ENCODE assay signal across 8 mouse cellular contexts in the genomic region with DNA sequence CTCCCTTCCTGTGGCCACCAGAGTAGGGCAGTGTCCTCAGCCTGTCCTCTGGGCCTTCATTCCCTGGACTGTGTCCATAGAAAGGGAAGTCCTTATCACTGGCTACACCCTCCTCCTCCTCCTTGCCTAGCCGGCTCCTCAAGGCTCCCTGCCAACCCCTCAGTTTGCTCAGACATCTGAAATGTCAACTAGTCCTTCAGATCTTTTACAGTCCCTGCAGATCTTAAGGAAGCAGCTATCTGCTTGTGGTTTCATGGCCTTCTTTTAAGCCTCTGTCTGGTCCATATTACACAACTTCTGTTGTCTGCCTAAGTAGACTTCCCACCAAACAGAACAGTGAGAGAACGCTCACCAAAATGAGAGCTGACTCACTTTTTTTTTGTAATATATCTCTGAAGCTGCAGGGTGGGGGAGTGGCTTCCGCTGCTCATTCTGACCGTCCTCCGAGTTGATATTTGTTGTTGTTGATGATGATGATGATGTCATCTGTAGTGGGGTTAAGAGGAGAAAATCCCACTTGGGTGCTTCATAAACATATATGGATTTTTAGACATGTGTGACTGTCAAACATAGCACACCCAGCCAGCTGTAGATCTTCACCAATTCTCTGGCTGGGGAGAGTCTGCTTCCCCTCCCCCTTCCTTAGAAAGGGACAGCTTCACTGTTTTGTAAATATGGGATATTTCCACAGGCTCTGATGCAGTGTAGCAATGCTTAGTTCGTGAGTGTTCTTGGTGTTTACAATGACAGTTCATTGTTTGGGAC.
A peak's percentile ranks its signal among the peaks of the same experiment; 100 is the strongest.
DNase-seq lines count a peak whose midpoint lies in the region; ATAC-seq lines count a peak whose summit lies in the region.

No protein-coding gene starts in this region.

- H3K4me3 ChIP-seq in heart, embryonic 15.5 days: no peak overlapping the region
- H3K4me3 ChIP-seq in lung, embryonic 16.5 days (ENCODE audit: low read length): no peak overlapping the region

- 45% methylated on average over 6 of the region's 6 CpGs for WGBS in heart, embryonic 15.5 days
- 29% methylated on average over 6 of the region's 6 CpGs for WGBS in lung, embryonic 16.5 days

- DNase-seq in adrenal gland, postnatal 10 days: peak; percentile 53
- DNase-seq in adrenal gland, postnatal 4 days (ENCODE audit: low spot score in 2 of 2): no peak
- peak; percentile 58 for DNase-seq in adrenal gland, postnatal 14 days
- DNase-seq in MN1 (ENCODE audit: low spot score): no peak
- DNase-seq in yolk sac, embryonic 10.5 days (ENCODE audit: low spot score): no peak
- no peak for DNase-seq in left cerebral cortex, postnatal 14 days (ENCODE audit: low spot score in 2 of 2)

- H3K36me3 ChIP-seq in heart, embryonic 15.5 days: no peaks in the 10 kb centered on the region
- no peaks in the 10 kb centered on the region for H3K36me3 ChIP-seq in lung, embryonic 16.5 days (ENCODE audit: control insufficient read depth, insufficient read depth, low read length)

- no peak overlapping the region for H3K4me2 ChIP-seq in heart, embryonic 15.5 days
- H3K4me2 ChIP-seq in lung, embryonic 16.5 days (ENCODE audit: low read depth, low read length): 0 out of 2 replicates have a peak overlapping the region, but pooled peaks have one; percentile 8

- H3K27me3 ChIP-seq in heart, embryonic 15.5 days: no peaks in the 10 kb centered on the region
- no peaks in the 10 kb centered on the region for H3K27me3 ChIP-seq in lung, embryonic 16.5 days (ENCODE audit: control insufficient read depth, insufficient read depth, low read depth, low read length)

- intact Hi-C loops in left cerebral cortex, postnatal 14 days (cut with DNase I): no loop called here

- H3K4me1 ChIP-seq in heart, embryonic 15.5 days (replicated peaks): peaks cover 21% of the 10 kb centered on the region
- H3K4me1 ChIP-seq in lung, embryonic 16.5 days (replicated peaks; ENCODE audit: control insufficient read depth, insufficient read depth, low read length): peaks cover 26% of the 10 kb centered on the region

- no peak overlapping the region for H3K9ac ChIP-seq in heart, embryonic 15.5 days
- H3K9ac ChIP-seq in lung, embryonic 16.5 days (ENCODE audit: low read length): peak overlapping the region; percentile 34; the same call in 1 of the 2 replicates

- H3K27ac ChIP-seq in heart, embryonic 15.5 days: peak overlapping the region; percentile 41
- peak overlapping the region; percentile 95 for H3K27ac ChIP-seq in lung, embryonic 16.5 days (ENCODE audit: low read length)

- H3K9me3 ChIP-seq in heart, embryonic 15.5 days (replicated peaks): no peaks in the 10 kb centered on the region
- H3K9me3 ChIP-seq in lung, embryonic 16.5 days (ENCODE audit: control insufficient read depth, low read length): no peaks in the 10 kb centered on the region

- peak; percentile 59 for ATAC-seq in heart, embryonic 15.5 days (replicated peaks; ENCODE audit: insufficient number of reproducible peaks, insufficient read depth, low FRiP score, low read depth)
- ATAC-seq in lung, embryonic 16.5 days (ENCODE audit: low read depth): peak; percentile 77

Comparison
In these comparisons a context has a peak if more than half of its experiments do, and no peak if none do; other contexts are left out.
1. DNase-seq: peak in adrenal gland, postnatal 10 days (single experiment) and adrenal gland, postnatal 14 days (single experiment); none in adrenal gland, postnatal 4 days (0 of 2), MN1 (single experiment), yolk sac, embryonic 10.5 days (single experiment) and left cerebral cortex, postnatal 14 days (0 of 2).